Mouse (Mus musculus) intestine, embryonic 15.5 days (tissue): ENCODE measurements around the gene Gpr55. TPM values are rescaled to one million over a fixed set of nuclear protein-coding genes. Genes with fewer than 3 reads are reported as not detected.

Source experiments
- ATAC-seq: fragments of 200-750 bp; cut with Nextera tagmentation; 2 replicates; pipeline ENCODE4 v1.8.0; 2017; ENCODE audit warnings: moderate TSS enrichment, moderate library complexity
- H3K27ac ChIP-seq: fragments of 300-500 bp; sonication (generic); 2 replicates; pipeline ENCODE4 v1.5.1; 2015; ENCODE audit warnings: mild to moderate bottlenecking, inconsistent platforms
- H3K27me3 ChIP-seq: fragments of 300-500 bp; sonication (generic); replicated peaks from 2 replicates; pipeline ENCODE4 v1.6.1; 2015; ENCODE audit warnings: inconsistent platforms
- H3K36me3 ChIP-seq: fragments of 300-500 bp; sonication (generic); 2 replicates; pipeline ENCODE4 v1.6.1; 2015; ENCODE audit warnings: inconsistent platforms
- H3K4me1 ChIP-seq: fragments of 300-500 bp; sonication (generic); replicated peaks from 2 replicates; pipeline ENCODE4 v1.6.1; 2015; ENCODE audit warnings: inconsistent platforms
- H3K4me2 ChIP-seq: fragments of 300-500 bp; sonication (generic); replicated peaks from 2 replicates; pipeline ENCODE4 v1.6.1; 2015; ENCODE audit warnings: mild to moderate bottlenecking, inconsistent platforms
- H3K4me3 ChIP-seq: fragments of 300-500 bp; sonication (generic); replicated peaks from 2 replicates; pipeline ENCODE4 v1.5.1; 2015; ENCODE audit warnings: inconsistent platforms
- H3K9ac ChIP-seq: fragments of 300-500 bp; sonication (generic); 2 replicates; pipeline ENCODE4 v1.6.1; 2015; ENCODE audit warnings: inconsistent platforms
- H3K9me3 ChIP-seq: fragments of 300-500 bp; sonication (generic); 2 replicates; pipeline ENCODE4 v1.6.1; 2016; ENCODE audit warnings: inconsistent platforms
- WGBS: fragments of 180-500 bp; shearing (Covaris S2); methylation state at CpG from one replicate; pipeline ENCODE4 v1.1.7; 2015; 5-methylcytosine and 5-hydroxymethylcytosine counted together
- polyA plus RNA-seq: library from polyadenylated mRNA; unstranded; fragments of >200 nt; fragmentation: Nextera tagmentation; extraction: Ambion mirVana; gene quantifications from 2 replicates; pipeline ENCODE4 v1.2.1, GENCODE M21; 2015

Gene Gpr55
- polyA plus RNA-seq, 1 experiment from 2014 or later, result 0.04 TPM

- Histone ChIP-seq H3K4me1 (0 out of 2 replicates have a peak, but pooled peaks cover 3% of the 10 kb centered on the region), H3K4me2 (no peak overlapping the region), H3K27ac (no peak overlapping the region), H3K27me3 (no peaks in the 10 kb centered on the region), H3K9me3 (no peaks in the 10 kb centered on the region), H3K36me3 (no peaks in the 10 kb centered on the region), H3K9ac (no peak overlapping the region), H3K4me3 (no peak overlapping the region)
- peak; percentile 71 for ATAC-seq
- 41% methylated on average over 7 of the region's 7 CpGs for WGBS
Observed at GRCm38 (mm10) chr1:85981738-85982357, 21.0 kb upstream of the Gpr55 start.

GRCm38 (mm10) chr1:85977709-85978108, 16.9 kb upstream of the Gpr55 start:
- Histone ChIP-seq H3K4me3 (no peak overlapping the region), H3K27me3 (no peaks in the 10 kb centered on the region), H3K36me3 (no peaks in the 10 kb centered on the region), H3K9ac (no peak overlapping the region), H3K4me2 (no peak overlapping the region), H3K9me3 (no peaks in the 10 kb centered on the region), H3K27ac (no peak overlapping the region), H3K4me1 (0 out of 2 replicates have a peak, but pooled peaks cover 3% of the 10 kb centered on the region)
- ATAC-seq, result no peak
- 71% methylated on average over 3 of the region's 3 CpGs for WGBS

- H3K9me3 ChIP-seq, result no peaks in the 10 kb centered on the region
- no peak overlapping the region for H3K27ac ChIP-seq
- no peaks in the 10 kb centered on the region for H3K4me1 ChIP-seq
- no peak overlapping the region for H3K4me3 ChIP-seq
- 79% methylated on average over 2 of the region's 2 CpGs for WGBS
- no peaks in the 10 kb centered on the region for H3K27me3 ChIP-seq
- no peak for ATAC-seq
- H3K4me2 ChIP-seq, result no peak overlapping the region
- no peaks in the 10 kb centered on the region for H3K36me3 ChIP-seq
- no peak overlapping the region for H3K9ac ChIP-seq
Observed at GRCm38 (mm10) chr1:85973468-85973877, 12.7 kb upstream of the Gpr55 start.

- Histone ChIP-seq H3K27ac (no peak overlapping the region), H3K36me3 (no peaks in the 10 kb centered on the region), H3K9me3 (no peaks in the 10 kb centered on the region), H3K4me2 (no peak overlapping the region), H3K27me3 (no peaks in the 10 kb centered on the region), H3K4me3 (no peak overlapping the region), H3K9ac (no peak overlapping the region), H3K4me1 (no peaks in the 10 kb centered on the region)
- WGBS, result 49% methylated on average over 3 of the region's 3 CpGs
- no peak for ATAC-seq
Observed at GRCm38 (mm10) chr1:85972341-85972740, 11.5 kb upstream of the Gpr55 start.

GRCm38 (mm10) chr1:85971070-85971469, 10.3 kb upstream of the Gpr55 start:
- no peaks in the 10 kb centered on the region for H3K9me3 ChIP-seq
- H3K36me3 ChIP-seq, result no peaks in the 10 kb centered on the region
- H3K9ac ChIP-seq, result no peak overlapping the region
- H3K4me2 ChIP-seq, result no peak overlapping the region
- no peak overlapping the region for H3K4me3 ChIP-seq
- H3K27ac ChIP-seq, result no peak overlapping the region
- H3K4me1 ChIP-seq, result no peaks in the 10 kb centered on the region
- H3K27me3 ChIP-seq, result no peaks in the 10 kb centered on the region
- no peak for ATAC-seq
- WGBS, result 90% methylated on average over 3 of the region's 3 CpGs

- no peak overlapping the region for H3K9ac ChIP-seq
- ATAC-seq, result 0 out of 2 replicates have a peak, but pooled peaks have one; percentile 39
- H3K4me3 ChIP-seq, result no peak overlapping the region
- no peak overlapping the region for H3K4me2 ChIP-seq
- H3K4me1 ChIP-seq, result no peaks in the 10 kb centered on the region
- no peaks in the 10 kb centered on the region for H3K27me3 ChIP-seq
- WGBS, result 63% methylated on average over 1 of the region's 1 CpGs
- H3K36me3 ChIP-seq, result no peaks in the 10 kb centered on the region
- H3K27ac ChIP-seq, result no peak overlapping the region
- H3K9me3 ChIP-seq, result no peaks in the 10 kb centered on the region
Observed at GRCm38 (mm10) chr1:85969519-85969918, 8.7 kb upstream of the Gpr55 start.

- Histone ChIP-seq H3K4me2 (no peak overlapping the region), H3K4me3 (no peak overlapping the region), H3K27ac (no peak overlapping the region), H3K27me3 (no peaks in the 10 kb centered on the region), H3K9me3 (no peaks in the 10 kb centered on the region), H3K36me3 (no peaks in the 10 kb centered on the region), H3K9ac (no peak overlapping the region), H3K4me1 (no peaks in the 10 kb centered on the region)
- ATAC-seq, result no peak
- 83% methylated on average over 1 of the region's 1 CpGs for WGBS
Observed at GRCm38 (mm10) chr1:85969081-85969480, 8.3 kb upstream of the Gpr55 start.

GRCm38 (mm10) chr1:85965856-85966255, 5.0 kb upstream of the Gpr55 start:
- 79% methylated on average over 3 of the region's 3 CpGs for WGBS
- ATAC-seq, result no peak
- H3K9me3 ChIP-seq, result no peaks in the 10 kb centered on the region

GRCm38 (mm10) chr1:85962081-85962480, 1.3 kb upstream of the Gpr55 start:
- Histone ChIP-seq H3K36me3 (no peaks in the 10 kb centered on the region), H3K27me3 (no peaks in the 10 kb centered on the region), H3K4me3 (no peak overlapping the region), H3K4me2 (no peak overlapping the region), H3K4me1 (peaks cover 25% of the 10 kb centered on the region), H3K9me3 (no peaks in the 10 kb centered on the region), H3K9ac (no peak overlapping the region), H3K27ac (no peak overlapping the region)
- no peak for ATAC-seq
- 77% methylated on average over 3 of the region's 3 CpGs for WGBS

More at GRCm38 (mm10) chr1:85965856-85966255, 5.0 kb upstream of the Gpr55 start:
- Histone ChIP-seq H3K27ac (no peak overlapping the region), H3K9ac (no peak overlapping the region), H3K4me2 (no peak overlapping the region), H3K4me1 (no peaks in the 10 kb centered on the region), H3K4me3 (no peak overlapping the region), H3K27me3 (no peaks in the 10 kb centered on the region), H3K36me3 (no peaks in the 10 kb centered on the region)

GRCm38 (mm10) chr1:85959889-85960276, 924 bp downstream of the Gpr55 start:
- Histone ChIP-seq H3K9me3 (no peaks in the 10 kb centered on the region), H3K36me3 (no peaks in the 10 kb centered on the region), H3K4me1 (peaks cover 25% of the 10 kb centered on the region), H3K9ac (no peak overlapping the region), H3K27ac (0 out of 2 replicates have a peak overlapping the region, but pooled peaks have one; percentile 32), H3K4me3 (no peak overlapping the region), H3K27me3 (no peaks in the 10 kb centered on the region), H3K4me2 (no peak overlapping the region)
- ATAC-seq, result 0 out of 2 replicates have a peak, but pooled peaks have one; percentile 34
- 62% methylated on average over 2 of the region's 2 CpGs for WGBS

GRCm38 (mm10) chr1:85959129-85959888, 1.5 kb downstream of the Gpr55 start:
- Histone ChIP-seq H3K4me2 (no peak overlapping the region), H3K27me3 (no peaks in the 10 kb centered on the region), H3K27ac (0 out of 2 replicates have a peak overlapping the region, but pooled peaks have one; percentile 32), H3K9me3 (no peaks in the 10 kb centered on the region), H3K4me3 (no peak overlapping the region), H3K9ac (no peak overlapping the region), H3K4me1 (peaks cover 25% of the 10 kb centered on the region), H3K36me3 (no peaks in the 10 kb centered on the region)
- 51% methylated on average over 6 of the region's 6 CpGs for WGBS
- 0 out of 2 replicates have a peak, but pooled peaks have one; percentile 11 for ATAC-seq

- H3K4me1 ChIP-seq, result peaks cover 25% of the 10 kb centered on the region
- H3K27ac ChIP-seq, result no peak overlapping the region
- 0 out of 2 replicates have a peak, but pooled peaks have one; percentile 5 for ATAC-seq
- no peak overlapping the region for H3K4me3 ChIP-seq
- H3K4me2 ChIP-seq, result no peak overlapping the region
- H3K9ac ChIP-seq, result no peak overlapping the region
- H3K9me3 ChIP-seq, result no peaks in the 10 kb centered on the region
- no peaks in the 10 kb centered on the region for H3K36me3 ChIP-seq
- 52% methylated on average over 9 of the region's 9 CpGs for WGBS
- no peaks in the 10 kb centered on the region for H3K27me3 ChIP-seq
Observed at GRCm38 (mm10) chr1:85957942-85958619, 2.7 kb downstream of the Gpr55 start.
